Mouse (Mus musculus) T-cell, adult 66 days (primary cell): ENCODE results near the gene Klra6. TPM values are rescaled to one million over a fixed set of nuclear protein-coding genes. Genes with fewer than 3 reads are reported as not detected.

Source experiments
- total RNA-seq, 2 experiments: library from RNA; stranded (reverse); gene quantifications; 3 replicates in 1 of 2; 4 replicates in 1 of 2; pipeline ENCODE4 v1.2.4; 2023

The Klra6 gene
- 1 to 10 TPM; 1.6 to 3.2 TPM for total RNA-seq

GRCm38 (mm10) chr6:130026854-130027253 lies at the start of gene Klra6:
Gene Klra6, minus strand, starts transcription at chr6:130026954.

DNA sequence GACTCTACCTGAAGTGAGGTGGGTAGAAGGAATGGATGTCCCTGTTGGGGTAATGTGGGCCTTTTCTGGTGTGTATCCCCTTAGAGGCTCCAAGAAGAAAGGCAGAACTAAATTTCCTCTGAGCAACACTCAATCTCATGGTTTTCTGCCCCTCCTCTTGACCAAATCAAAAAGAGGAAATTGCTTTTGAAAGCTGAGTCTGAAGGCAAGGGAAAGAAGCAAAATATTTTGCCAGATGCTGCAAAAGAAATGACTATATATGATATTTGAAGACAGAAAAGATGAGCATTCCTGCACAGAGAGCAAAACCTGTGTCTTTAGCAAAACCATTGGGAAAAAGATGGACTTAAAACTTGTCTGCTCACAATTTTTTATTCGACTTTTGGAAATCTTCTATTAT lies 40.4 kb upstream of the Klra6 start, which contains the start of gene Klra4:
Klra4 (minus strand) TSS at position 101 of the 400 bp plus-strand sequence.

Other genes with a start within 250 kb of the Klra6 start
- not detected for gene Gm156, start 242.7 kb downstream of the Klra6 start, total RNA-seq
- not detected for gene Gm17631, start 164.3 kb downstream of the Klra6 start, total RNA-seq
- gene Klra17, start 150.3 kb downstream of the Klra6 start, total RNA-seq: 1 to 10 TPM in 1 of 2 experiments, under 1 TPM in 1; 0.83 to 1.3 TPM
- not detected for gene Klra5, start 109.3 kb downstream of the Klra6 start, total RNA-seq
- gene Klra4, start 40.3 kb upstream of the Klra6 start, total RNA-seq: 1 to 10 TPM in 1 of 2 experiments, not detected in 1; 1.0 TPM
- 1 to 10 TPM in 1 of 2 experiments, not detected in 1; 1.3 TPM for gene Klra8, start 102.9 kb upstream of the Klra6 start, total RNA-seq
- not detected for gene Klra9, start 166.2 kb upstream of the Klra6 start, total RNA-seq
- gene Klra7, start 206.4 kb upstream of the Klra6 start, total RNA-seq: 1 to 10 TPM in 1 of 2 experiments, not detected in 1; 2.1 TPM